Mouse (Mus musculus) neural tube, embryonic 11.5 days (tissue): ENCODE measurements at regions not wholly inside any gene's neighbourhood (a gene's known extent, or its start where the extent isn't known, plus 50 kb on each side); places are given as distances from the start of the nearest gene placed in this dataset.
"Not testable (repeated sequence)": the region's sequence is repeated elsewhere in the genome, so short reads cannot be mapped to it uniquely, and the experiment has no call there.

ENCODE experiments used
- ATAC-seq: fragments of 200-750 bp; cut with Nextera tagmentation; 2 replicates; pipeline ENCODE4 v1.8.0; 2017; ENCODE audit warnings: moderate number of reproducible peaks, mild to moderate bottlenecking, moderate TSS enrichment, moderate library complexity; ENCODE audit not compliant: insufficient read depth, low FRiP score, low TSS enrichment
- DNase-seq: peaks from one replicate; pipeline ENCODE4 v3.0.0-alpha.2; 2015; ENCODE audit warnings: low spot score
- H3K27ac ChIP-seq: fragments of 300-500 bp; sonication (generic); 2 replicates; pipeline ENCODE4 v1.5.1; 2014; ENCODE audit warnings: low read depth, mild to moderate bottlenecking, low read length
- H3K27me3 ChIP-seq: fragments of 300-500 bp; sonication (generic); 2 replicates; pipeline ENCODE4 v1.6.1; 2014; ENCODE audit warnings: mild to moderate bottlenecking, low read length, mixed read lengths; ENCODE audit not compliant: control insufficient read depth, insufficient read depth
- H3K36me3 ChIP-seq: fragments of 300-500 bp; sonication (generic); 2 replicates; pipeline ENCODE4 v1.6.1; 2014; ENCODE audit warnings: mild to moderate bottlenecking, low read length, moderate library complexity, mixed read lengths; ENCODE audit not compliant: control insufficient read depth, insufficient read depth
- H3K4me1 ChIP-seq: fragments of 300-500 bp; sonication (generic); 2 replicates; pipeline ENCODE4 v1.6.1; 2014; ENCODE audit warnings: low read length, mixed read lengths; ENCODE audit not compliant: control insufficient read depth, insufficient read depth
- H3K4me2 ChIP-seq: fragments of 300-500 bp; sonication (generic); 2 replicates; pipeline ENCODE4 v1.6.1; 2014; ENCODE audit warnings: low read depth, mild to moderate bottlenecking, moderate library complexity
- H3K4me3 ChIP-seq: fragments of 300-500 bp; sonication (generic); 2 replicates; pipeline ENCODE4 v1.5.1; 2014; ENCODE audit warnings: low read depth, low read length
- H3K9ac ChIP-seq: fragments of 300-500 bp; sonication (generic); 2 replicates; pipeline ENCODE4 v1.6.1; 2014; ENCODE audit warnings: mild to moderate bottlenecking, low read length
- H3K9me3 ChIP-seq: fragments of 300-500 bp; sonication (generic); 2 replicates; pipeline ENCODE4 v1.6.1; 2016; ENCODE audit warnings: low read length; ENCODE audit not compliant: control insufficient read depth
- WGBS: fragments of 180-500 bp; shearing (Covaris S2); extraction: QIAGEN DNeasy Blood & Tissue Kit; methylation state at CpG from one replicate; pipeline ENCODE4 v1.1.7; 2014; 5-methylcytosine and 5-hydroxymethylcytosine counted together

- no peaks in the 10 kb centered on the region for H3K4me1 ChIP-seq
- no peaks in the 10 kb centered on the region for H3K9me3 ChIP-seq
- WGBS: 43% methylated on average over 6 of the region's 6 CpGs
- ATAC-seq (no peak), DNase-seq (no peak)
- no peaks in the 10 kb centered on the region for H3K27me3 ChIP-seq
- H3K27ac ChIP-seq: no peak overlapping the region
- no peaks in the 10 kb centered on the region for H3K36me3 ChIP-seq
- no peak overlapping the region for H3K4me2 ChIP-seq
- no peak overlapping the region for H3K4me3 ChIP-seq
- H3K9ac ChIP-seq: no peak overlapping the region
These were observed 453.7 kb upstream of the Clint1 start for GRCm38 (mm10) chr11:45398188-45398587.

GRCm38 (mm10) chr11:45404377-45405029, 447.3 kb upstream of the Clint1 start:
- ATAC-seq: no peak
- WGBS: 49% methylated on average over 10 of the region's 10 CpGs

GRCm38 (mm10) chr11:45424066-45424465, 427.8 kb upstream of the Clint1 start:
- not testable (repeated sequence) for H3K27me3 ChIP-seq, H3K4me3 ChIP-seq, H3K4me2 ChIP-seq, H3K9me3 ChIP-seq, DNase-seq, H3K4me1 ChIP-seq, H3K36me3 ChIP-seq, H3K9ac ChIP-seq, ATAC-seq, H3K27ac ChIP-seq

More at GRCm38 (mm10) chr11:45404377-45405029, 447.3 kb upstream of the Clint1 start:
- Histone ChIP-seq H3K4me3 (no peak overlapping the region), H3K4me1 (no peaks in the 10 kb centered on the region), H3K27me3 (no peaks in the 10 kb centered on the region), H3K9ac (no peak overlapping the region), H3K9me3 (no peaks in the 10 kb centered on the region), H3K4me2 (no peak overlapping the region), H3K36me3 (no peaks in the 10 kb centered on the region), H3K27ac (no peak overlapping the region)
- no peak for DNase-seq

- no peak overlapping the region for H3K27ac ChIP-seq
- H3K9ac ChIP-seq: no peak overlapping the region
- no peak overlapping the region for H3K4me3 ChIP-seq
- no peaks in the 10 kb centered on the region for H3K9me3 ChIP-seq
- H3K36me3 ChIP-seq: no peaks in the 10 kb centered on the region
- WGBS: 60% methylated on average over 3 of the region's 3 CpGs
- no peak for ATAC-seq
- H3K4me2 ChIP-seq: no peak overlapping the region
- no peaks in the 10 kb centered on the region for H3K4me1 ChIP-seq
- DNase-seq: no peak
- no peaks in the 10 kb centered on the region for H3K27me3 ChIP-seq
These were observed 410.7 kb upstream of the Clint1 start for GRCm38 (mm10) chr11:45440937-45441720.

GRCm38 (mm10) chr11:45446512-45446911, 405.3 kb upstream of the Clint1 start:
- Histone ChIP-seq H3K9ac (no peak overlapping the region), H3K9me3 (no peaks in the 10 kb centered on the region), H3K4me1 (no peaks in the 10 kb centered on the region), H3K36me3 (no peaks in the 10 kb centered on the region), H3K27me3 (no peaks in the 10 kb centered on the region), H3K27ac (no peak overlapping the region), H3K4me3 (no peak overlapping the region), H3K4me2 (no peak overlapping the region)
- ATAC-seq (no peak), DNase-seq (no peak)
- 81% methylated on average over 2 of the region's 2 CpGs for WGBS

- Histone ChIP-seq H3K9ac (no peak overlapping the region), H3K27ac (no peak overlapping the region), H3K4me2 (no peak overlapping the region), H3K4me3 (no peak overlapping the region), H3K4me1 (no peaks in the 10 kb centered on the region), H3K9me3 (no peaks in the 10 kb centered on the region), H3K36me3 (no peaks in the 10 kb centered on the region), H3K27me3 (no peaks in the 10 kb centered on the region)
- DNase-seq: no peak
- WGBS: 79% methylated on average over 5 of the region's 5 CpGs
- ATAC-seq: no peak
These were observed 397.6 kb upstream of the Clint1 start for GRCm38 (mm10) chr11:45454234-45454633.

GRCm38 (mm10) chr11:45454933-45455332, 396.9 kb upstream of the Clint1 start:
- H3K9me3 ChIP-seq: no peaks in the 10 kb centered on the region
- H3K9ac ChIP-seq: no peak overlapping the region
- no peak overlapping the region for H3K27ac ChIP-seq
- H3K36me3 ChIP-seq: no peaks in the 10 kb centered on the region
- H3K27me3 ChIP-seq: no peaks in the 10 kb centered on the region
- H3K4me3 ChIP-seq: no peak overlapping the region
- H3K4me1 ChIP-seq: no peaks in the 10 kb centered on the region
- 75% methylated on average over 3 of the region's 3 CpGs for WGBS
- DNase-seq (no peak), ATAC-seq (no peak)
- no peak overlapping the region for H3K4me2 ChIP-seq

GRCm38 (mm10) chr11:45456724-45457123, 395.1 kb upstream of the Clint1 start:
- Histone ChIP-seq H3K27me3 (no peaks in the 10 kb centered on the region), H3K36me3 (no peaks in the 10 kb centered on the region), H3K9ac (no peak overlapping the region), H3K9me3 (no peaks in the 10 kb centered on the region), H3K4me1 (no peaks in the 10 kb centered on the region), H3K4me2 (no peak overlapping the region), H3K27ac (no peak overlapping the region), H3K4me3 (no peak overlapping the region)
- 55% methylated on average over 3 of the region's 3 CpGs for WGBS
- no peak for DNase-seq
- no peak for ATAC-seq

- ATAC-seq: no peak
- Histone ChIP-seq H3K4me1 (no peaks in the 10 kb centered on the region), H3K9me3 (no peaks in the 10 kb centered on the region), H3K27ac (no peak overlapping the region), H3K4me3 (no peak overlapping the region), H3K9ac (no peak overlapping the region), H3K36me3 (no peaks in the 10 kb centered on the region), H3K4me2 (no peak overlapping the region), H3K27me3 (no peaks in the 10 kb centered on the region)
- 48% methylated on average over 4 of the region's 4 CpGs for WGBS
- no peak for DNase-seq
These were observed 394.3 kb upstream of the Clint1 start for GRCm38 (mm10) chr11:45457597-45457996.
